Mouse (Mus musculus) myocyte (in vitro differentiated cells): ENCODE data around the gene Sarm1.

Source experiments
- E2F4 ChIP-seq: IDR thresholded peaks from one replicate; pipeline ENCODE4 v1.6.1; 2011; ENCODE audit warnings: mild to moderate bottlenecking, control low read depth, moderate library complexity; ENCODE audit not compliant: insufficient read depth
- MAX ChIP-seq: IDR thresholded peaks from one replicate; pipeline ENCODE4 v1.6.1; 2011; ENCODE audit warnings: low read depth, mild to moderate bottlenecking, control low read depth
- MYOD1 ChIP-seq, 3 experiments: IDR thresholded peaks; one replicate each; pipeline ENCODE4 v1.6.1; 2011; ENCODE audit warnings: control low read depth in 2 of 3, low read depth in 2 of 3, mild to moderate bottlenecking in 2 of 3, moderate library complexity in 1 of 3; ENCODE audit not compliant: insufficient read length in 2 of 3, control insufficient read depth in 1 of 3
- MYOG ChIP-seq, 3 experiments: IDR thresholded peaks; one replicate each; pipeline ENCODE4 v1.6.1; 2011; ENCODE audit warnings: control low read depth in 2 of 3, low read depth in 2 of 3, mild to moderate bottlenecking in 2 of 3; ENCODE audit not compliant: insufficient read length in 2 of 3, control insufficient read depth in 1 of 3, insufficient read depth in 1 of 3
- POLR2A ChIP-seq: IDR thresholded peaks from one replicate; pipeline ENCODE4 v1.6.1; 2011; ENCODE audit warnings: low read depth, mild to moderate bottlenecking, control low read depth, moderate library complexity; ENCODE audit not compliant: insufficient read length
- POLR2AphosphoS2 ChIP-seq: IDR thresholded peaks from one replicate; pipeline ENCODE4 v1.6.1; 2011; ENCODE audit warnings: low read depth, control low read depth; ENCODE audit not compliant: insufficient read length
- SRF ChIP-seq: IDR thresholded peaks from one replicate; pipeline ENCODE4 v1.6.1; 2011; ENCODE audit warnings: low read depth; ENCODE audit not compliant: control insufficient read depth, insufficient read length
- TCF12 ChIP-seq: IDR thresholded peaks from one replicate; pipeline ENCODE4 v1.6.1; 2011; ENCODE audit warnings: mild to moderate bottlenecking, control low read depth; ENCODE audit not compliant: poor library complexity, insufficient read depth, severe bottlenecking
- USF1 ChIP-seq: IDR thresholded peaks from one replicate; pipeline ENCODE4 v1.6.1; 2011; ENCODE audit warnings: low read depth, mild to moderate bottlenecking, control low read depth, moderate library complexity

DNA sequence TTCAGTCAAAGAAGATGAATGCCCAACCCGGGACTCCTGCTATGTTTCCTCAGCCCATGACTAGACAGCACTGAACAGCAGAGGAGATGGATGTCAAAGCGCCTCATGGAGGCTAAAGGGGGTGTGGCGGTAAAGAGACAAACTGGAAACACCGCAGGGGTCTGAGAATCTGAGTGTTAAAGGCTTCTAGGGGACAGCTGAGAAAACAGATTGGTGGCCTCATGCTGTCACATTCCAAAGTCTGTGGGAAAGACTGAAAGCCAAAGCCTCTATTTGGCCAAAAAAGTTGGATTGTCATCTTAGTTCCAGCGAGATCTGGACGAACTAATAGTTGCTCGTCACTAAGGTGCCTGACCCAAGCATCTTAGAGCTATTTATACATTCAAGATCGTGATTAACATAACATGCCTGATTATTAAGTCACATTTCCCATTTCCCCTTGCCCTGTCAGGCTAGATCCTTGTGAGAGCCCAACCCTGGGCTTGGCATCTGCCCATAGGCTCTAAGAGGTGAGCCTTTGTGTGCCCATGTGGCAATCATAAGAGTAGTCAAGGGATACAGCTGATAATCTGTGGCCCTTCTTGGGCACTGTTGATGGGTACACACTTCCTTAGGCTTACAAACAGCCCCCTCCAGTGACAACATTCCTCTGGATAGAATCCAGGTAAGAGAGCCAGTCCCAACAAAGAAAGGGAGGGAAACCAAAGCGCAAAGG, 25.8 kb upstream of the Sarm1 start:
- no peak for TF ChIP-seq TCF12
- no peak for TF ChIP-seq POLR2A
- no peak for TF ChIP-seq MYOG (IDR thresholded peaks at IDR 0.05; ENCODE audit: control insufficient read depth in 1 of 3, insufficient read depth in 1 of 3, insufficient read length in 2 of 3, low read depth in 2 of 3)
- TF ChIP-seq USF1 = no peak
- TF ChIP-seq MYOD1 (IDR thresholded peaks at IDR 0.05; ENCODE audit: control insufficient read depth in 1 of 3, insufficient read length in 2 of 3, low read depth in 2 of 3) = peak in 2 of 3 experiments; percentile 3 to 5
- no peak for TF ChIP-seq SRF
- no peak for TF ChIP-seq MAX
- TF ChIP-seq POLR2AphosphoS2 = no peak
- TF ChIP-seq E2F4 = no peak
